8 mouse cellular contexts compared by ENCODE assay signal in the genomic region with DNA sequence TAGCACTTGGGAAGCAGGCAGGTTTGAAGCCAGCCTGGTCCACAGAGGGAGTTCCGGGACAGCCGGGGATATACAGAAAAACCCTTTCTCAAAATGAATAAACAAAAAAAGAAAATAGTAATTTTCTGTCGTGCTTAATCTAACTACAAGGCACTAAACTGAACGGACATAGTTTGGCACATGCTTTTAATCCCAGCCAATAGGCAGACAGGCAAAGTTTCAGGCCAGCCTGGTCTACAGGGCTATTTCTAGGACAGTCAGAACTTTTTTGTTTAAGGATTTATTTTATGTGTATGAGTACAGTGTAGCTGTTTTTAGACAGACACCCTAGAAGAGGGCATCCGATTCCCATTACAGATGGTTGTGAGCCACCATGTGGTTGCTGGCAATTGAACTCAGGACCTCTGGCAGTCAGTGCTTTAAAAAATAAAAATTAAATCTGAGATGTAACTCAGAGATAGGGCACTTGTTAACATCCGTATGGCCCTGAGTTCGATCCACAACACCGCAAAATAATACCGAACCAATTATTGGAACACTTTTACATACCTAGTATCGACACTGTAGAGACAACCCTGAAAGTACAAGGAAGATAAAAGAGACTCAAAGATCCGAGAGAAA. TPM values are rescaled to one million over a fixed set of nuclear protein-coding genes. Genes with fewer than 3 reads are reported as not detected.
A peak's percentile ranks its signal among the peaks of the same experiment; 100 is the strongest.
DNase-seq lines count a peak whose midpoint lies in the region; ATAC-seq and TF ChIP-seq lines count a peak whose summit lies in the region.

No protein-coding gene starts in this region.

- peak overlapping the region; percentile 95 for H3K4me2 ChIP-seq in forebrain, embryonic 13.5 days
- peak overlapping the region; percentile 86 for H3K4me2 ChIP-seq in liver, embryonic 14.5 days (ENCODE audit: low read depth)
- H3K4me2 ChIP-seq in stomach, postnatal 0 days (replicated peaks; ENCODE audit: low read depth), result peak overlapping the region; percentile 53

- H3K9ac ChIP-seq in forebrain, embryonic 13.5 days, result peak overlapping the region; percentile 79
- peak overlapping the region; percentile 87 for H3K9ac ChIP-seq in liver, embryonic 14.5 days (replicated peaks)
- peak overlapping the region; percentile 77 for H3K9ac ChIP-seq in stomach, postnatal 0 days (ENCODE audit: low read length)

- H3K4me1 ChIP-seq in kidney, adult 2 months (ENCODE audit: control insufficient read depth, insufficient read depth, low read length), result peaks cover 17% of the 10 kb centered on the region
- peaks cover 39% of the 10 kb centered on the region for H3K4me1 ChIP-seq in forebrain, embryonic 13.5 days
- H3K4me1 ChIP-seq in liver, embryonic 14.5 days (replicated peaks; ENCODE audit: control insufficient read depth in 2 of 2, insufficient read depth in 2 of 2, low read length in 1 of 2), result peaks cover 24 to 29% of the 10 kb centered on the region in 2 experiments
- H3K4me1 ChIP-seq in stomach, postnatal 0 days (replicated peaks; ENCODE audit: control insufficient read depth, insufficient read depth), result peaks cover 4% of the 10 kb centered on the region; the same call in 1 of the 2 replicates

- no peaks in the 10 kb centered on the region for H3K9me3 ChIP-seq in forebrain, embryonic 13.5 days (replicated peaks)
- H3K9me3 ChIP-seq in liver, embryonic 14.5 days (ENCODE audit: control insufficient read depth, low read length), result no peaks in the 10 kb centered on the region
- H3K9me3 ChIP-seq in stomach, postnatal 0 days (ENCODE audit: control insufficient read depth, low read length), result no peaks in the 10 kb centered on the region

- H3K4me3 ChIP-seq in kidney, adult 2 months (ENCODE audit: insufficient read depth, low read depth, low read length), result peak overlapping the region; percentile 43
- peak overlapping the region; percentile 95 for H3K4me3 ChIP-seq in forebrain, embryonic 13.5 days
- H3K4me3 ChIP-seq in liver, embryonic 14.5 days (ENCODE audit: insufficient read depth in 1 of 2, low read depth in 2 of 2, low read length in 2 of 2), result peak overlapping the region; percentile 64 to 87
- H3K4me3 ChIP-seq in stomach, postnatal 0 days (ENCODE audit: low read depth, low read length), result peak overlapping the region; percentile 100

- peak overlapping the region; percentile 74 for H3K27ac ChIP-seq in kidney, adult 2 months (ENCODE audit: insufficient read depth, low read depth, low read length)
- peak overlapping the region; percentile 100 for H3K27ac ChIP-seq in forebrain, embryonic 13.5 days
- peak overlapping the region; percentile 75 for H3K27ac ChIP-seq in liver, embryonic 14.5 days
- H3K27ac ChIP-seq in stomach, postnatal 0 days (replicated peaks), result peak overlapping the region; percentile 100

- no peaks in the 10 kb centered on the region for H3K27me3 ChIP-seq in kidney, adult 2 months (replicated peaks; ENCODE audit: control insufficient read depth, insufficient read depth, low read length)
- H3K27me3 ChIP-seq in forebrain, embryonic 13.5 days, result no peaks in the 10 kb centered on the region
- H3K27me3 ChIP-seq in liver, embryonic 14.5 days (ENCODE audit: control insufficient read depth, insufficient read depth, low read length), result no peaks in the 10 kb centered on the region
- H3K27me3 ChIP-seq in stomach, postnatal 0 days (ENCODE audit: control insufficient read depth, insufficient read depth, low read length), result no peaks in the 10 kb centered on the region

- peak; percentile 20 for ATAC-seq in forebrain, embryonic 13.5 days
- peak; percentile 5 for ATAC-seq in liver, embryonic 14.5 days (ENCODE audit: insufficient read depth)
- ATAC-seq in stomach, postnatal 0 days (ENCODE audit: low FRiP score, low TSS enrichment), result 0 out of 2 replicates have a peak, but pooled peaks have one; percentile 6

- WGBS in kidney, adult 2 months, result 5% methylated on average over 11 of the region's 11 CpGs
- 11% methylated on average over 11 of the region's 11 CpGs for WGBS in forebrain, embryonic 13.5 days
- WGBS in liver, embryonic 14.5 days (ENCODE audit: insufficient replicate concordance), result 7% methylated on average over 11 of the region's 11 CpGs
- 6% methylated on average over 11 of the region's 11 CpGs for WGBS in stomach, postnatal 0 days

- TF ChIP-seq CTCF in kidney, adult 2 months (conservative IDR thresholded peaks at IDR 0.05; ENCODE audit: insufficient read depth, insufficient read length, low read depth, low read length), result no peak
- TF ChIP-seq CTCF in liver, embryonic 14.5 days (IDR thresholded peaks at IDR 0.05; ENCODE audit: low read depth), result no peak
- TF ChIP-seq CTCF in stomach, postnatal 0 days (IDR thresholded peaks at IDR 0.05; ENCODE audit: low read depth), result no peak

- no peak for DNase-seq in kidney, adult 2 months
- no peak for DNase-seq in kidney, postnatal 4 days
- DNase-seq in MN1 (ENCODE audit: low spot score), result peak; percentile 17
- DNase-seq in liver, embryonic 14.5 days (ENCODE audit: low read depth in 3 of 3, low spot score in 3 of 3), result no peak
- DNase-seq in stomach, postnatal 0 days (ENCODE audit: low spot score), result no peak
- no peak for DNase-seq in kidney, adult 8-10 months
- no peak for DNase-seq in kidney, postnatal 25 days

- no peaks in the 10 kb centered on the region for H3K36me3 ChIP-seq in kidney, adult 2 months (ENCODE audit: control insufficient read depth, insufficient read depth, low read length)
- H3K36me3 ChIP-seq in forebrain, embryonic 13.5 days (ENCODE audit: poor library complexity, severe bottlenecking), result no peaks in the 10 kb centered on the region
- peaks cover 4% of the 10 kb centered on the region for H3K36me3 ChIP-seq in liver, embryonic 14.5 days (replicated peaks; ENCODE audit: control insufficient read depth, insufficient read depth, low read depth)
- H3K36me3 ChIP-seq in stomach, postnatal 0 days (ENCODE audit: control insufficient read depth, insufficient read depth, low read length), result no peaks in the 10 kb centered on the region

- no peak for TF ChIP-seq EP300 in liver, embryonic 14.5 days (IDR thresholded peaks at IDR 0.05; ENCODE audit: low read depth)
- no peak for TF ChIP-seq EP300 in stomach, postnatal 0 days (optimal IDR thresholded peaks at IDR 0.05)

- no peak for TF ChIP-seq POLR2A in kidney, adult 2 months (IDR thresholded peaks at IDR 0.05; ENCODE audit: low read depth, low read length)

RNA-seq across cellular contexts. Expression of gene Srsf4, which starts 0.6 kb away (rescaled TPM):
- 32.5 and 35.1 TPM in 2 replicates for polyA plus RNA-seq in kidney, adult 2 months (2012; rRNA removed)
- polyA plus RNA-seq in forebrain, embryonic 13.5 days (2015; fragmentation: Nextera tagmentation; extraction: Ambion mirVana), result 166 and 168 TPM in 2 replicates
- 35.3 and 43.4 TPM in 2 replicates for polyA plus RNA-seq in liver, embryonic 14.5 days (2012; rRNA removed)
- 45.3 and 55.7 TPM in 2 replicates for polyA plus RNA-seq in liver, embryonic 14.5 days (2014; fragmentation: Nextera tagmentation; extraction: Ambion mirVana)
- polyA plus RNA-seq in stomach, postnatal 0 days (2015; fragmentation: Nextera tagmentation; extraction: Ambion mirVana), result 36.5 and 38.3 TPM in 2 replicates

RNA-seq across cellular contexts. Expression of gene Mecr, which starts 29.5 kb away (rescaled TPM):
- 64.5 and 67.4 TPM in 2 replicates for polyA plus RNA-seq in kidney, adult 2 months (2012; rRNA removed)
- polyA plus RNA-seq in forebrain, embryonic 13.5 days (2015; fragmentation: Nextera tagmentation; extraction: Ambion mirVana), result 39.0 and 41.3 TPM in 2 replicates
- polyA plus RNA-seq in liver, embryonic 14.5 days (2012; rRNA removed), result 21.8 and 23.8 TPM in 2 replicates
- polyA plus RNA-seq in liver, embryonic 14.5 days (2014; fragmentation: Nextera tagmentation; extraction: Ambion mirVana), result 31.6 and 36.8 TPM in 2 replicates
- polyA plus RNA-seq in stomach, postnatal 0 days (2015; fragmentation: Nextera tagmentation; extraction: Ambion mirVana), result 47.2 and 48.6 TPM in 2 replicates

RNA-seq across cellular contexts. Expression of gene Ptpru, which starts 34.7 kb away (rescaled TPM):
- polyA plus RNA-seq in kidney, adult 2 months (2012; rRNA removed), result 19.5 and 22.0 TPM in 2 replicates
- 31.1 and 34.7 TPM in 2 replicates for polyA plus RNA-seq in forebrain, embryonic 13.5 days (2015; fragmentation: Nextera tagmentation; extraction: Ambion mirVana)
- 1.7 and 2.0 TPM in 2 replicates for polyA plus RNA-seq in liver, embryonic 14.5 days (2012; rRNA removed)
- polyA plus RNA-seq in liver, embryonic 14.5 days (2014; fragmentation: Nextera tagmentation; extraction: Ambion mirVana), result 2.8 and 3.0 TPM in 2 replicates
- 3.1 and 3.9 TPM in 2 replicates for polyA plus RNA-seq in stomach, postnatal 0 days (2015; fragmentation: Nextera tagmentation; extraction: Ambion mirVana)

RNA-seq across cellular contexts. Expression of gene Tmem200b, which starts 48.8 kb away (rescaled TPM):
- polyA plus RNA-seq in kidney, adult 2 months (2012; rRNA removed), result 11.3 and 17.0 TPM in 2 replicates
- not detected in 2 replicates for polyA plus RNA-seq in forebrain, embryonic 13.5 days (2015; fragmentation: Nextera tagmentation; extraction: Ambion mirVana)
- 0.56 and 0.67 TPM in 2 replicates for polyA plus RNA-seq in liver, embryonic 14.5 days (2012; rRNA removed)
- polyA plus RNA-seq in liver, embryonic 14.5 days (2014; fragmentation: Nextera tagmentation; extraction: Ambion mirVana), result 0.06 and 0.10 TPM in 2 replicates
- polyA plus RNA-seq in stomach, postnatal 0 days (2015; fragmentation: Nextera tagmentation; extraction: Ambion mirVana), result 1.8 and 3.2 TPM in 2 replicates

Comparison
In these comparisons a context has a peak if more than half of its experiments do, and no peak if none do; other contexts are left out.
1. H3K4me3 ChIP-seq: peak in every context shown above with its lines; median percentile 100 in stomach, postnatal 0 days; 95 in forebrain, embryonic 13.5 days; 76 in liver, embryonic 14.5 days; 43 in kidney, adult 2 months.